Mouse (Mus musculus): ENCODE results near the gene Snx14.

The Snx14 gene

DNA sequence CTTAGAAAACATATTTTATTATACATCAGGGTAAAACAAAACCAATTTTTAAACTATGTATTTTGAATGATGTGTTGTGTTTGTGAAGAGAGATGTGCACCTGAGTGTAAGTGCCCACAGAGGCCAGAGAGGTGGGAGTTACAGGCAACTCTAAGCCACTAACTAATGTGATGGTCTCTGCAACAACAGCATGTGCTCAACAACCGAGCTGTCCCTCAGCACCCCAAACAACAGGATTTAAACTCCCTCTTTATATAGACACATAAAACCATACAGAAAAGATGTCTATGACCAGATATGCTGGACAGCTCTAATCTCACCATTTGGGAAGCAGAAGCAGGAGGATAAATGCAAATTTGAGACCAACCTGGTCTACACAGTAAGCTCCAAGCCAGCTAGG, 58.2 kb downstream of the Snx14 start:
- no peak for DNase-seq (ENCODE audit: low spot score in 2 of 2)

- DNase-seq (ENCODE audit: low spot score in 2 of 2) = no peak
These were observed 58.7 kb downstream of the Snx14 start for GRCm38 (mm10) chr9:88380076-88380475.

- DNase-seq (ENCODE audit: low spot score in 2 of 2) = no peak
These were observed 59.7 kb downstream of the Snx14 start for GRCm38 (mm10) chr9:88379057-88379456.

DNA sequence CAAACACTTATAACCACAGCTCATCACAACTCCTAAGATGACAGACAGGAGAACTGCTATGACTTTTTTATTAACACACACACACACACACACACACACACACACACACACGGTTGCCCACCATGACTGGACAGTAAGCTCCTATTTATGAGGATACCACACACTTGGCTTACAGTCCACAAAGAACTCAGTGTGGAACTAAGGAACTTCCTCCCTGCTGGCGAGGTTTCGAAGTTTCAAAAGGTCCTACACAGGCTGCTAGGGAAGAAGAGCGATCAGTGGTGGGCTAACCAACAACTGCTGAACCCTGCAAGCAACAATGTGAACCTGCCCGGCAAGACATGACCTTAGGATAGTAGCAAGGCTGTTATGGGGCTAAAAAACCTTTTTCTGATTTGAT, 61.3 kb downstream of the Snx14 start:
- no peak for DNase-seq (ENCODE audit: low spot score in 2 of 2)

DNA sequence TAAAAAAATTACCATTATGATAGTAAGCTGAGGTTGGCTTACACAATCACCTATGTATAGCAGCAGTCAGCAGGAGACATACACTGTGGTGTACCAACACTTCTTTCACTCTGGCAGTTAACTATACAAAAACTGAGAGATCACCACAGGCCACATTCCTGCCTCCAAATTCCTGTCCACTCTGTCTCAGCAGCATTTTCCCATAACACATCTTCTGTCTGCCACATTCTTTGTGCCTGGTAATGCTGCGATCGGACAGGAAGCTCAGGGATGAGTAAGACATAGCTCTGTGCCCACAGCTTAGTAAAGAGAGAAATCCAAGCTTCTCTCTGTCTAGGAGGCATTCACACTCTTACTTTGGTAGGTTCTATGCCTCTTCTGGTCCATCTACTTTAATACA, 65.8 kb downstream of the Snx14 start:
- no peak for DNase-seq (ENCODE audit: low spot score in 2 of 2)

- DNase-seq (ENCODE audit: low spot score in 2 of 2) = no peak
These were observed 67.6 kb downstream of the Snx14 start for GRCm38 (mm10) chr9:88371201-88371600.

- DNase-seq (ENCODE audit: low spot score in 2 of 2) = no peak
These were observed 69.1 kb downstream of the Snx14 start for GRCm38 (mm10) chr9:88369666-88370065.

GRCm38 (mm10) chr9:88368476-88368875, 70.3 kb downstream of the Snx14 start:
- no peak for DNase-seq (ENCODE audit: low spot score in 2 of 2)

DNA sequence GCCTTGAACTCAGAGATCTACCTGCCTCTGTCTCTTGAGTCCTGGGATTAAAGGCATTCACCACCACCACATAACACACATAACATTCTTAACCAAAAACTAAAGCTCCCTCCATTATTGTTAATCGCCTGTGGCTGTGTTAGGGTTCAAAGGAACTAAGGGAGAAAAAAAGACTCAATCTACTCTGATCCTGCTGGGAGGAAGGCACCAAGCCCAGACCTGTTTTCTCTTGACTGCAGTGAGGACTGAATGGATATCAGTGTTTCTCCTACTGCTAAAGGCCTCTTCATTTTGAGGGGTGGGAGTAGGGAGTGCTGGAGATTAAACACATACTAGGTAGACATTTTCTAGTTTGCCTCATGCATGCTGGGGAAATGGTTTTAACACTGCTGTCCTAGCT, 71.0 kb downstream of the Snx14 start:
- DNase-seq (ENCODE audit: low spot score in 2 of 2) = no peak

GRCm38 (mm10) chr9:88367322-88367721, 71.4 kb downstream of the Snx14 start:
- no peak for DNase-seq (ENCODE audit: low spot score in 2 of 2)

- no peak for DNase-seq (ENCODE audit: low spot score in 2 of 2)
These were observed 71.9 kb downstream of the Snx14 start for GRCm38 (mm10) chr9:88366819-88367218.

DNA sequence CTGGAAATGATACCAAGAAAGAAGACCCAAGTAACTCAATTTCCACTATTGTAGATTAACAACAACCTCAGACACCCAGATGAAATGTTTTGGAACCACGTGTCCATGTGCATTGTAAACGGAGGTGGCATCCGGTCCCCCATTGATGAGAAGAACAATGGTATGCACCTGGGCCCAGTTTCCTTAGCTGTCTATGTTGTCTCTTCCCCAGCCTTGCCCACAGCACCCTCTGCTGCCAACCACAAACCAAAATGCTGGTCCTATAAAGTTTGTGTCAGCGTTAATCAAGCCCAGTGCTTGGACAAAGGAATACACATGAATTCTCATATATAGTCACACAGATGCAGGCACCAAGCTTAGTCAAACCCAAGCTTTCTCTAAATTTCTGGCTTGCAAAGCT, 72.5 kb downstream of the Snx14 start:
- no peak for DNase-seq (ENCODE audit: low spot score in 2 of 2)

DNA sequence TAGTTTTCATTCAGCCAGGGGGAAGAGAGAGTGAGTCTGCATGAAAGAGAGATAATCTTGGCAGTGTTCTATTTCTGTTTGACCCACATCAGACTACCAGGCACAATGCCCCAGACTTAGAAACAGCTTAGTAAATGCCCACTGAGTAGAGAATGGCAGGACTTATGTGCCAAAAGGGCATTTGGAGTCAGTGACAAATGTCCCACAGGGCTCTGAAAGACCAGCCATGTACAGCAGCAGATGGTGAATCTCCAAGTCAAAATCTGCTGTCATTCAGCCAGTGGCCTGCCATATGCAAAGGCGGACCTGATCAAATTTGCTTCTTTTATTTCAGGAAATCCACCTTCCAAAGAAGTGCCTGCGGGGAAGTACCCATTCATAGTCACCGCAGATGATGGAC, 75.7 kb downstream of the Snx14 start:
- DNase-seq (ENCODE audit: low spot score in 2 of 2) = peak in 1 of 2 experiments; percentile 45

DNA sequence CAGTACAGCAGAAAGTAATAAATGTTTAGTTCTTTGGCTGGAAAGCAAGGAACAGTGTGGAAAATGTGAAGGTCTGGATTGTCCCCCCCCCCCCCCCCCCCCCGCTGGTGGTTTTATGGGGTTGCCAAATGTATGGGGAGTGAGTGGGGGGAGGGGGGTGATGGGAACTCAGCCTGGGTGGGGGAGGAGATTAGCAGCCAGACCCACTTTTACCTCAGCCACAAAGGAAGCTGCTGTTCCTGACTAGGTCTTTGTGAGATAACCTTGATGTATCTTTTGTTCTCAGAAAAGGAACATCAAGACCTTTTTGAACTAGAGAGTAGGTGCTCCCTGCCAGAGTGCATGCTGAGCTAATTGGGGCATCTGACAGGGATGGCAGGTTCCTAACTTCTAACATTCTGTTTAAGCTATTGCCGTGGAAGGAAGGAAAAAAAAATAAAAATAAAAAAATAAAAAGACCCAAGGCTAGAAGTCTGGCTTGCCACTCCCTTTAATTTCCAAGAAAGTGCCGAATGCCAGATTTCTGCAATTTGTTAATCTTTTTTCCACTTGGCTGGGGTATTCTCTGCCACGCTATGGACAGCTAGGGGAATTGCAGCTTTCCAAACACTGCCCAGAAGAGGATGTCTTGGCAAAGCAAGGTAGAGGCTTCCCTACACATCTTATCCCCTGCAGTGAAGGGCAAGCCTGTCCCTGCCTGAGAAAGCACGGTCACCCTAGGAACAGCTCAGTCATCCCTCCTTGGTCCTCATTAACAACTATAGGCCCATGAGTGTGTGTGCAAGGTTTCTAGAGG, 76.5 kb downstream of the Snx14 start:
- no peak for DNase-seq (ENCODE audit: low spot score in 2 of 2)

- no peak for DNase-seq (ENCODE audit: low spot score in 2 of 2)
These were observed 77.4 kb downstream of the Snx14 start for GRCm38 (mm10) chr9:88361211-88361909.

- DNase-seq (ENCODE audit: low spot score in 2 of 2) = no peak
These were observed 79.6 kb downstream of the Snx14 start for GRCm38 (mm10) chr9:88359140-88359539.

DNA sequence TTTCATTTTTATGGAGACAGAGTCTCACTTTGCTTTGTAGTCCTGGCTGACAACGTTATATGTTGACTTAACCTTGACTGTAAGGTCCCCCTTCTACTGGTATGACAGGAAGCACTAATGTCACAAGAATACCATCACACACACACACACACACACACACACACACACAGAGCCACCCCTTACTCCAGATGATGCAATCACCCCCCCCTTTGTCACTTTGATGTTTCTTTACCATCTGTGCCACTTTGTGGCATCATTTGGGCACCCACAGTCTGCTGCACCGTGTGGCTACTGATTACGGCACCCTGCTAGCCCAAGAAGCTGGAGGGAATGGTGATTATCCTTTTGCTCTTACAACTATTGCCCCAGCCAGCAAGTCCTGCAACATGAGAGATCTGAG, 81.6 kb downstream of the Snx14 start:
- DNase-seq (ENCODE audit: low spot score in 2 of 2) = no peak

DNA sequence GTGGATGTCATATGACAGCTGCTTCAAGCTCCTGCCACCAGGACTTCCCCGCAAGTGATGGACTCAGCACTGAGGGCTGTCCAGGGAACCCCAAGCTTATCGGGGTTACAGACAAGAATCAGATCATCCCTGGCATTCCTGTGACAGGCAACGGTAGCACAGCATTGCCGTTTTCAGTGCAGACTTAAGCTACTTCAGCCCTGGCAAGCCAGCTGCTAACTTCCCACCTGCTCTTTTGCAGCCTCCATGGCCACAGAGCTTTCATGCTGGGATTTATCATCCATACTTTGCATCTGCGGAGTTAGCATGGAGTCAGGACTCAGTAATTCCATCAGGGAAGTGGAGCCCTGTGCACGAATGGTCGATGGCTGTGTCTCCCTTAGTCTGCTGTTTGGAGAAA, 85.3 kb downstream of the Snx14 start:
- no peak for DNase-seq (ENCODE audit: low spot score in 2 of 2)

DNA sequence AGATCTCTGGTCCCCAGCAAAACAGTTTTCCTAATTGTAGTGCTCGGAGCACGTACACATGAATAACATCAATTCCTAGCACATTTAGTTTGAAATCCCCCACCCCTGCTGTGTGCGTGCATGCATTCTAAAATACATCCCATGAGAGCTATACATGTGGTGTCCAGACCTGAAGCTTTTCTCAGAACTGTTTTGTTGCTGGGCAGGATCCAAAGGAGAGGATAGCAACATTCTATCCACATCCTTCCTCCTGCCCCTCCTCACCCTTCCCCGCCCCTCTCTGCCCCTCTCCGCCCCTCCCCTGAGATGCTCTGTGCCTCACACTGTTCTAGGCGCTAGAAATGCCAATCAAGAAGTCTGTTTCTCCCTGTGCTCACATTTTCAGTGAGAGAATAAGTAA, 86.0 kb downstream of the Snx14 start:
- DNase-seq (ENCODE audit: low spot score in 2 of 2) = no peak

DNA sequence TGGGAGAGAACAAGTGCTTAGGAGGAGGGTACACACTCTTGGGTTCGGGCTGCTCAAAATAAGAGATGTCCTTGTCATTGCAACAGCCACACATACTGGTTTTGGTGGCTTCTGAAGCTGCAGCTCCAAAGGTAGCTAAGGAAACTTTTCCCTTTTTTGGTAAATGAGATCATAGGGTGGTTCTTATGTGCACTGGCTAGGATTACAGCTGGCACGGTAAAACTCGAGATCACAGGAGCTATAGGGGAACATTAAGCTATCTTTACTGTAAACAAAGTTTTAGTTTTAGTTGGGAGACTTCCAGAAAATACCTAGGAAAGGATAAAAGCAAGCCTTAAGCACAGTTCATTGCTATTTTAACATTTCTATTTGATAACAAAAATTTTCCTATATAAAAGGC, 87.6 kb downstream of the Snx14 start:
- no peak for DNase-seq (ENCODE audit: low spot score in 2 of 2)

- DNase-seq (ENCODE audit: low spot score in 2 of 2) = no peak
These were observed 88.4 kb downstream of the Snx14 start for GRCm38 (mm10) chr9:88350317-88350716.

- DNase-seq (ENCODE audit: low spot score in 2 of 2) = no peak
These were observed 90.1 kb downstream of the Snx14 start for GRCm38 (mm10) chr9:88348623-88349022.

DNA sequence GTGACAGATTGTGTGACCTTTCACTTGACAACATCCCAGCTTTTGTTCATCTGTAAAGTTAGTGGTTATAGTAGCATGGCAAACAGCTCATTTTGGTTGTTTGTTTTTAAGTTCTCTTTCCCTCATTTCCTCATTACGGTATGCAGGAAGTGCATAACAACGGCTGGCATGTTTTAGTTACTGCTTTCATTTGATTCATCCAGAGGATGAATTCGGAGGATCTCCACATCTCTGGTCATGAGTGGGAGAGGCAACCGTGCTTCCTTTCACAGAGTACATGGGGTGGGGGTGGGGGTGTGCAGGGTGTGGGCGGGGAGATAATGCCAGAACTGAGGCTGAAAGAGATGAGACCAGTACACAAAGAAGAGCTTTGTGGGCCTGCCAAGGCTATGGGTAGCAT, 91.9 kb downstream of the Snx14 start:
- DNase-seq (ENCODE audit: low spot score in 2 of 2) = no peak
